Mouse (Mus musculus) kidney, postnatal 14 days (tissue): ENCODE results near the gene Tpbg.
"Not testable (repeated sequence)": the region's sequence is repeated elsewhere in the genome, so short reads cannot be mapped to it uniquely, and the experiment has no call there.

Experiments
- DNase-seq: peaks from one replicate; pipeline ENCODE4 v3.0.0; 2022; ENCODE audit warnings: mixed read lengths

Tpbg gene

GRCm38 (mm10) chr9:85842351-85843011, at the start of gene Tpbg:
Tpbg (plus strand) TSS chr9:85842380.
- DNase-seq, result peak; percentile 64

- not testable (repeated sequence) for DNase-seq
These were observed 40.2 kb upstream of the Tpbg start for GRCm38 (mm10) chr9:85801986-85802385.

DNA sequence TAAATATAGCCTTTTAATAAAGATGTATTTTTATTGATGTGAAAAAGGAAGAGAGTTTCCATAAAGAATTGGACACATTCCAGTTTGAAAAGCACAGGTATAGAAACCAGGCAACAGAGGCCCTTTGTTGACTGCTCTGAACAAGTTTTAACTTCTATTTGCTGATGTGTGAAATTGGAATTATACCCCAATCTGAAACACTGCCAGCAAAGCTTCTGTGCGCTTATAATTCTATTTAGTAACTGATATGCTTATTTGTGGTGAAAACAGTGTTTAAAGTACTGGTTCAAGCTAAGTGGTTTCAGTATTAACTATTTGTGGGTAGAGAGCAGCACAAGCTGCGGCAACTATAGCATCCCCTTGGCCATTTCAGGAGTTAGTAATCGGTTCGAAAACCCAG, 39.6 kb upstream of the Tpbg start:
- no peak for DNase-seq

DNA sequence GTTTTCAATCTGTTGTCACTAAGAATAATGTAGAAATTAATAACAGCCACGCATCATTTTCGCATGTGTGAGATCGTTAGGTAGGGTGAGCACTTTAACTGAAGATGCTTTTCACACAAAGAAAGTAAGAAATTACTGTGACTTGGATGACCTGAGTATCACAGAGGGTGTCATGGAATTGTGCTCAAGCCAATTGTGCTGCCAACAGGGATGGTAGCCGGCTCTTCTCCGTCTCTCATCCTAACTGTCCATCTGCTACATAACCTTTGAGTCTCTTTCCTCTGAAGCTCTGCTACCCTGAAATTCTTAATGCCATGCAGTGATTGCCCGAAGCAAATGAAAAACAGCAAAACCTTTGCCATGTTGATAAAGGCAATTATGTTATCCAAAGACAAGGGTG, 35.8 kb upstream of the Tpbg start:
- DNase-seq, result no peak

GRCm38 (mm10) chr9:85809246-85809645, 32.9 kb upstream of the Tpbg start:
- no peak for DNase-seq

DNA sequence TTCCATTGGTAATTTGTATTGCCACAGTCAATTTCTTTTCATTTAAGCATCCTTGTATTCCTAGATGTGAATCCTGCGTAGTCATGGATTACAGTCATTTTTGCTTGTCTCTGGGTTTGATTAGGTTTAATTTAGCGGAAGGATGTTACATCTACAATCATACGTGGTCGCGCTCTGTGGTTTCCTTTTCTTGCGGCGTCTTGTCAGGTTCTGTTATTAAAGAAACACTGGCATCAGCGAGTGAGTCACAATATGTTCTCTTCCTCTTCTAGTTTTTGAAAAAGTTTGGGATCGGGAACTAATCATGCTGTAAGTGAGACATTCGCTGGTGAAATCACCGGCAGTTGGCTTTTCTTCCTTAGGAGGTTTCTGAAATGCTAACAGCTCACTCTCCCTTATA, 21.4 kb upstream of the Tpbg start:
- no peak for DNase-seq

GRCm38 (mm10) chr9:85835521-85836425, 6.4 kb upstream of the Tpbg start:
- no peak for DNase-seq

DNA sequence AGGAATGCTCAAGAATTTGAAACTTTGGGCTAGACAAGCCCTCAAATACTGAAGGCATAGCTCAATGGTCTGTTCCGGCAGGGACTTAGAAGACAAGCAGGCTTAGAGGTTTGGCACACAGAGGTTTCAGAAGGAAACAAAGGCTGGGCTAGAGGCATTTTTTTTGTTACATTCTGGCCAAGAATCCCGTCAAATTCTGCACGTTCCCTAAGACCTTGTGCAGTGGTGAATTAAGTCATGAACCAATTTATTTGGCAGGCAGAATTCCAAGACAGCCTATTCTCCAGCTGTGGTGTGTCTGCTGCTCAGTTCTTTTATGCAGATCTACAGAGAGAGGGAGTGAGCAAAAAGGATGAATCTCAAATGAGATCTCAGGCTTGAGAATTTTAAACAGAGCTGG, 2.6 kb upstream of the Tpbg start:
- no peak for DNase-seq

DNA sequence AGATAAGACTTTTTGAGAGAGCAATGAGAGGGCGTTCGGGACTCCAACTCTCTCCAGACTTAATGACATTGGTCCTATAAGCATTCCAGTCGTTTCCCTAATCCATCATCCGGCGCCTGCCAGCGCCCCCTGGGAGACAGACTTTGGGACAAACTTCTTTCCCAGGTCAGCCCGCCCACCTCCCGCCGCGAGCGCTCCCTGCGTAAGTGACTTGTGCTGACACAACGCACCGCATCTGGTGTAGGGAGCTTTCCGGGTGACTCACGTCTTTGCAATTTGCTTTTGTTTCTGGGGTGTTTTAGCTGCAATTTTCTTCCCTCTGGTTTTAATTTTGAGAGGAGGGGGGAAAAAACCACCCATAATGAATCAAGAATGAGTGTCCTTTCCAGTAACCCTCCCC, 289 bp upstream of the Tpbg start:
- peak; percentile 44 for DNase-seq

GRCm38 (mm10) chr9:85843031-85843890, 1.1 kb downstream of the Tpbg start:
- DNase-seq, result peak; percentile 56

DNA sequence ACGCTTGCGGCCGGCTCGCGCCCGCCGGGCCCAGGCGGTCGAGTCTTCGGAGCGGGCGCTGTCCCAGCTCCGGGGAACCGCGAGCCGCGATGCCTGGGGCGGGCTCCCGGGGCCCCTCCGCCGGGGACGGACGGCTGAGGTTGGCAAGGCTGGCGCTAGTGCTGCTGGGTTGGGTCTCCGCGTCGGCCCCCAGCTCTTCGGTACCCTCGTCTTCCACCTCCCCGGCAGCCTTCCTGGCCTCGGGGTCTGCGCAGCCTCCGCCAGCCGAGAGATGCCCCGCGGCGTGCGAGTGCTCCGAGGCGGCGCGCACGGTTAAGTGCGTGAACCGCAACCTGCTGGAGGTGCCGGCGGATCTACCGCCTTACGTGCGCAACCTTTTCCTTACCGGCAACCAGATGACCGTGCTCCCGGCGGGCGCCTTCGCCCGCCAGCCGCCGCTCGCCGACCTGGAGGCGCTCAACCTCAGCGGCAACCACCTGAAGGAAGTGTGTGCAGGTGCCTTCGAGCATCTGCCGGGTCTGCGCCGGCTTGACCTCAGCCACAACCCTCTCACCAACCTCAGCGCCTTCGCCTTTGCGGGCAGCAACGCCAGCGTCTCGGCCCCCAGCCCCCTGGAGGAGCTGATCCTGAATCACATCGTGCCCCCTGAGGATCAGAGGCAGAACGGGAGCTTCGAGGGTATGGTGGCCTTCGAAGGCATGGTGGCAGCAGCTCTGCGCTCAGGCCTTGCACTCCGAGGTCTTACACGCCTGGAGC, 1.9 kb downstream of the Tpbg start:
- DNase-seq, result peak; percentile 18

GRCm38 (mm10) chr9:85844647-85844983, 2.4 kb downstream of the Tpbg start:
- DNase-seq, result no peak

GRCm38 (mm10) chr9:85846186-85846585, 4.0 kb downstream of the Tpbg start:
- no peak for DNase-seq

- no peak for DNase-seq
These were observed 12.6 kb downstream of the Tpbg start for GRCm38 (mm10) chr9:85854780-85855179.

GRCm38 (mm10) chr9:85856511-85856910, 14.3 kb downstream of the Tpbg start:
- no peak for DNase-seq

DNA sequence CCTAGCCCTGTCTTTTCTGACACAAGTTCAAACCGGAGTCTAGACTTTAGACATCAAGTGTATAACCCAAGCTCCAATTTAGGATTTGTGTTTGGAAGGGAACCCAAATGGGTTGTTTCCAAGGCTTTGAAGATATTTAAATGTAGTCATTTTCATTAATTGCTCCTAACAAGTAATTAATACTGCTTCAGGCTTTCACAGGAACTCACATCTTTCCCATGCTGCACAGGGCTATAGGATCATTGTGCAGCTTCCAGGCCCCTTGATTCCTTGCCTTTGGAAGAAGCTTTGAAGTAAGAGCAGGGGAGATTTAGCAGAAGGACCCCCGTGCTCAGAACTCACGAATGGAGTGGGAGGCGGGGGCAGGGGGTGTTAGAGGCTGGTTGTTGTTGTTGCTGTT, 18.9 kb downstream of the Tpbg start:
- DNase-seq, result no peak

GRCm38 (mm10) chr9:85862562-85862961, 20.4 kb downstream of the Tpbg start:
- no peak for DNase-seq

DNA sequence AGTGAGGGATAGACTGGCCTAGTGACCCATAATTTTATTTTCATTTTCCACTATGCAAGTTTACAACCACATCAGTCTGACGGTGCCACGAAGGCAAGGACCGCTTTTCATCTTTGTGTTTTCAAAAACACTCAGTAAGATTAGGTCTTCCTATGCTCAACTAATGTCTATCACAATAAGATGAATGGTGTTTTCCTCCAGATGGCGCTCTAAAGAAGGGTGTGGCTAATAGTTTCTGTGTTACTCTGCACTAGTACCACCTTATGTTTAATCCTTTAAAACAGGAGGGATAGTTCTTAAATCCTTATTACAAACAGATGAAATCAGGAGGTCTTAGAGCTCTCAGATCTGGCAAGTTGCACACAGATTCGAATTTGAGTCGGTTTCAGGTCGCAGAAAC, 30.7 kb downstream of the Tpbg start:
- DNase-seq, result no peak

- DNase-seq, result no peak
These were observed 51.5 kb downstream of the Tpbg start for GRCm38 (mm10) chr9:85893681-85894080.
